Mouse (Mus musculus): ENCODE results near the gene Arhgef15. TPM values are rescaled to one million over a fixed set of nuclear protein-coding genes. Genes with fewer than 3 reads are reported as not detected.

The Arhgef15 gene
- 2.4 TPM in 2 replicates for polyA plus RNA-seq (2021; fragmentation: Nextera tagmentation)
- long read RNA-seq, experiment 1 = 0 reads
- long read RNA-seq, experiment 2, full-length matches to known transcripts = 3 of 31 reads
- long read RNA-seq, experiment 2, partial matches to known transcripts = 15 of 31 reads
- long read RNA-seq, experiment 2, other reads (novel, unspliced or antisense) = 13 of 31 reads

DNA sequence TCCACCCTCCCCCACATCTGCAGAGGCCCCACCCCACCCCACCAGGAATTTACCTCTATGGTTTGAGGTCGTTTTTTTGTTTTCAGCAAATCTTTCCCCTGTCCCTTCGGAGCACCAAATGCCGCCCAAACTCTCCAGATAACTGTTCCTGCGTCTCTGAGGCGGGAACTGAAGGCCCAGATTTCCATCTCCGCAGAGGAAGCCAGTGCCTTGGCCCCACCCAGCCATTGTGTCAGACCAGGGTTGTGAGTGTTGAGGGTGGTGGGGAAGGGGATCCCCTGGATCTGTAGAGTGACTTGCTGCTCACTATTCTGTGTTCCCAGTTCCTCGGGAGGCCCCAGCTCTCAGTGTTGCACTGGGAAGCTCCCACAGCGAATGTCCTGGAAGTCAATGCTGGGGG lies at the start of gene Arhgef15:
Gene Arhgef15, minus strand, starts transcription at position 173 of the 400 bp plus-strand sequence.

DNA sequence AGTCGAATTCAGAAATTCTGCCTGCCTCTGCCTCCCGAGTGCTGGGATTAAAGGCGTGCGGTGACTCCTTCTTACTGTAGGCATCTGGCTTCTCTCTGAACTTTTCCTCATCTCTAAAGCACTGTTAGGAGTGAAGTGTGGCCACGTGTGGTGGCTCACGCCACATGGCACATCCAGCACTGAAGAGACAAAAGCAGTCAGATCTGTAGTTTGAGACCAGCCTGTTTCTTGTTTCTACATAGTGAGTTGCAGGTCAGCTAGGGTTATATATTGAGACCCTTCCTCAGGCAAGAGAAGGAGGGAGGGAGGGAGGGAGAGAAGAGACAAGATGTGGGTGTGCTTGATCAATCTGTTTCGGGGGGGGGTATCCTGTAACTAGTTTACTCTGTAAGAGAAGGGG lies 17.8 kb upstream of the Arhgef15 start, which contains the start of gene Rangrf:
Gene Rangrf, minus strand, starts transcription at position 101 of the 400 bp plus-strand sequence.

DNA sequence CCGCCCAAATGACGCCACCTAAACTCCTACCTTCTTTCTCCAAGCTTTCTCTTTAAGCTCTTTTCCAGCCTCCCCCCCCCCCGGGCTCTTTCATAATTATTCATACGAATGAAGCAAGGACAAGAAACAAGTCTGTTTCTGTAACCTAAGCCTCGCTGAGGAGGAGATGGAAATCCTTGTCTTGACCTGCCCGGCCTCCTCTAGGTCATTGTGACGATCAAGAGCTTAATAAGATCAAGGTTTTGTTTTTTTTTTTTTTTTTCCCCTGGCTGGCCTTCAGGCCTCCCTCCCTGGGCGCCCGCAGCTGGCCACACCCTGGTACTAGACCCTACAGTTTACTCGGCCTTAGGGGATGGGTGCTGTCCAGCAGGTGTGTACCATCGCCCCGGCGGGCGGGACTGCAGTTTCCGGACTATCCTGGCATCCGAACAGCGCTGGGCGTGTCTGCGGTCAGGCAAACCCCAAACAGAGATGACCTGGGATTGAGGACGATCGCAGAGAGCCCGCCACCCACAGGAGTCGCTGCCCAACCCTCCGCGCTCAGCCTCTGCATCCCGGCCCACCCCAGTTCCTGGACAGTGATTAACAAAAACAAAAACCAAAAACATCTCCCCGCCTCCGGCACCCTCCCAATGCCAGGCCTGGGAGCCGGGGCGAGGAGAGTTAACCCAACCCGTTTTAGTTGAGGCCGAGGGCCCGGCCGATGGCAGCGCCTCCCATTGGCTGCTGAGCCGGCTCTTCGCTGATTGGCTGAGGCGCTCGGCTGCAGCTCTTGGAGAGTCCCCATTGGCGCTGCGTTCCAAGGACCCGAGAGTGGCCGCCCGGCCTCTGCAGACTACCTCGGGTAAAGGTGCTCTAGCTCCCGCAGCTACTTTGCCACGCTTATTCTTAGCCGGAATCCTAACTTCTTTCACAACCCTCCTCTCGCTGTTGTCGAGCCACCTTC lies 10.3 kb upstream of the Arhgef15 start, which contains the start of gene Slc25a35:
Gene Slc25a35, plus strand, starts transcription at position 795 of the 946 bp plus-strand sequence.

GRCm38 (mm10) chr11:68926981-68927380 lies 30.3 kb downstream of the Arhgef15 start, which contains the start of gene Odf4:
Gene Odf4, minus strand, starts transcription at chr11:68927081.

DNA sequence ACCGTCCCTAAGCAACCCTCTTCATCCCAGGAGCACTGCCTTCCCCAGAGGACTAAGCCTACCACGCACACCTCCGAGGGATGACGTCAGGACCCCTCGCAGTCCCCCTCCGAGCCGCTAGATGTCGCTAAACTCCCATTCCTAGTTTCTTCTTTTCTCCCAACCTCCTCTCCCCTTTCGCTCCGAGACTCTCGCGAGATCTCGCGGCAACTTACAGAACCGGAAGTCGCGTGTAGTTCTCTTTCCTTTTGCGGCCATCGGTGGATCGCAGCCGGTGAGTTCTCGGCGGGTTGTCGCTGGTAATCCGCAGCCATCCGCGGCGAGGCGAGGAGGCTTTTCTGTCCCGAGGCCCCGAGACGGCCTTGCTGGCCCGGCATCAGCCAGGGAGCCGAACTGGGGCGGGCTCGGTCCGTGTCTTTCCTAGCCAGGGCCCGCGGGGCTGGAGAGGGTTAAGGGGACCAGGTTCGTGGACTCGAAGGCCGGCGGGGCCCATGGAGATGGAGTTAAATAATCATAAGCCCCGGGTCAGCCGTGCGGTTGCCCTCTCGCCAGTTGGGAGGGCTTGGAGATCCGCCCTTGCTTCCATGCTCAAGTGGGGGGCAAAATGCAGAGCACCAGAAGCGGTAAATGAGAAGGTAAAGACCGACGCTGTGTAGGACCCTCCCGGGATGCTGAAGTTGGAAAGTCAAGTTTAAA lies 55.8 kb downstream of the Arhgef15 start, which contains the start of gene Rpl26:
Gene Rpl26, plus strand, starts transcription at position 233 of the 696 bp plus-strand sequence.

Small RNA genes within 50 kb of the gene (microRNA-seq; reads per million reads assigned to microRNA genes)
- 1.1 reads per million for gene Mir3062

Other genes starting within 250 kb of the Arhgef15 start
- gene Ndel1, start 85.6 kb downstream of the Arhgef15 start, polyA plus RNA-seq (2021; fragmentation: Nextera tagmentation) = 71.2 and 71.4 TPM in 2 replicates
- gene Rnf222, start 68.9 kb downstream of the Arhgef15 start, polyA plus RNA-seq (2021; fragmentation: Nextera tagmentation) = not detected in 2 replicates
- gene Rpl26, start 55.9 kb downstream of the Arhgef15 start, polyA plus RNA-seq (2021; fragmentation: Nextera tagmentation) = 3,357 and 3,616 TPM in 2 replicates
- not detected in 2 replicates for gene Odf4, start 30.4 kb downstream of the Arhgef15 start, polyA plus RNA-seq (2021; fragmentation: Nextera tagmentation)
- gene Slc25a35, start 10.7 kb upstream of the Arhgef15 start, polyA plus RNA-seq (2021; fragmentation: Nextera tagmentation) = 1.9 and 2.4 TPM in 2 replicates
- gene Rangrf, start 17.7 kb upstream of the Arhgef15 start, polyA plus RNA-seq (2021; fragmentation: Nextera tagmentation) = 25.3 and 26.8 TPM in 2 replicates
- 8.4 and 21.6 TPM in 2 replicates for gene Pfas, start 51.0 kb upstream of the Arhgef15 start, polyA plus RNA-seq (2021; fragmentation: Nextera tagmentation)
- 16.8 and 19.8 TPM in 2 replicates for gene Ctc1, start 58.4 kb upstream of the Arhgef15 start, polyA plus RNA-seq (2021; fragmentation: Nextera tagmentation)
- 0.54 TPM in 2 replicates for gene Aurkb, start 88.2 kb upstream of the Arhgef15 start, polyA plus RNA-seq (2021; fragmentation: Nextera tagmentation)
- 11.4 and 13.2 TPM in 2 replicates for gene Borcs6, start 102.2 kb upstream of the Arhgef15 start, polyA plus RNA-seq (2021; fragmentation: Nextera tagmentation)
- 40.3 and 42.2 TPM in 2 replicates for gene Tmem107, start 113.3 kb upstream of the Arhgef15 start, polyA plus RNA-seq (2021; fragmentation: Nextera tagmentation)
- 412 and 583 TPM in 2 replicates for gene Vamp2, start 131.0 kb upstream of the Arhgef15 start, polyA plus RNA-seq (2021; fragmentation: Nextera tagmentation)
- 30.5 and 39.5 TPM in 2 replicates for gene Per1, start 137.7 kb upstream of the Arhgef15 start, polyA plus RNA-seq (2021; fragmentation: Nextera tagmentation)
- 0.53 and 0.58 TPM in 2 replicates for gene Hes7, start 162.9 kb upstream of the Arhgef15 start, polyA plus RNA-seq (2021; fragmentation: Nextera tagmentation)
- 0.84 and 0.90 TPM in 2 replicates for gene 9130213A22Rik, start 165.1 kb upstream of the Arhgef15 start, polyA plus RNA-seq (2021; fragmentation: Nextera tagmentation)
- gene Aloxe3, start 168.4 kb upstream of the Arhgef15 start, polyA plus RNA-seq (2021; fragmentation: Nextera tagmentation) = 5.9 and 8.6 TPM in 2 replicates
- gene Alox12b, start 199.5 kb upstream of the Arhgef15 start, polyA plus RNA-seq (2021; fragmentation: Nextera tagmentation) = 2.7 and 2.8 TPM in 2 replicates
- gene Alox8, start 240.4 kb upstream of the Arhgef15 start, polyA plus RNA-seq (2021; fragmentation: Nextera tagmentation) = 3.5 and 5.1 TPM in 2 replicates